Comparison of ENCODE assay signal across 24 mouse cellular contexts in the genomic region with DNA sequence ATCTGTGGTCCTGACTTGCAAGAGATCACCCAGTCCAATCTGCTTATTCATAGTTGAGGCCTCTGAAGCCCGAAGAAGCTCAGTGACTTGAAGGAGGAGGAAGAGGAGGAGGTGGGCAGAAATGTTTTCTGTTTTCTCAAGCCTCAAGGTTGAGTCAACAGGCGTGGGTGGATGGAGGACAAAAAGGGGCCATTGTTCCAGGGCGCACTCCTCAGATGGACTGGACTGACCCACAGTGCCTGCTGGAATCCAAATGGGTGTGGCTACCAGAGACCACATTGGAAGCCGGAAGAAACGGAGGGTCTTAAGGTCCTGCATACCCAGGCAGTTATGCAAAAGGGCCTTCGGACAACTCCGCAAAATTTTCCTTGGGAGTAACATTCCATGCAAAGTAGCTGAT.
A peak's percentile ranks its signal among the peaks of the same experiment; 100 is the strongest.
DNase-seq lines count a peak whose midpoint lies in the region; ATAC-seq and TF ChIP-seq lines count a peak whose summit lies in the region.
"Had no signal": no experiment of that assay in that cellular context is flagged by ENCODE, and none has a peak within 500 bp of the region (broad histone marks: within the 10 kb centered on the region; RNA-seq: fewer than 3 reads in every experiment).

No protein-coding gene starts in this region.

- no peaks in the 10 kb centered on the region for H3K9me3 ChIP-seq in limb, embryonic 14.5 days (ENCODE audit: control insufficient read depth, low read length)
- H3K9me3 ChIP-seq in limb, embryonic 10.5 days (replicated peaks): no peaks in the 10 kb centered on the region
- H3K9me3 ChIP-seq in midbrain, embryonic 14.5 days (ENCODE audit: control insufficient read depth, low read length): no peaks in the 10 kb centered on the region
- H3K9me3 ChIP-seq: embryonic facial prominence, embryonic 12.5 days; forebrain, embryonic 15.5 days; heart, embryonic 15.5 days had no signal

- H3K27ac ChIP-seq in limb, embryonic 14.5 days (replicated peaks; ENCODE audit: low read depth, low read length): 0 out of 2 replicates have a peak overlapping the region, but pooled peaks have one; percentile 26
- no peak overlapping the region for H3K27ac ChIP-seq in limb, embryonic 10.5 days
- H3K27ac ChIP-seq in midbrain, embryonic 14.5 days (replicated peaks; ENCODE audit: low read depth, low read length): no peak overlapping the region
- H3K27ac ChIP-seq: embryonic facial prominence, embryonic 12.5 days; heart, embryonic 15.5 days had no signal

- ATAC-seq in limb, embryonic 14.5 days (ENCODE audit: low FRiP score, low read depth): no peak
- no peak for ATAC-seq in midbrain, embryonic 14.5 days (ENCODE audit: low FRiP score, low TSS enrichment)
- ATAC-seq: activated CD4-positive, CD25-positive, alpha-beta regulatory T cell, adult 4 months; inflammation-experienced regulatory T-cells, adult 6 months; Patski had no signal

- 85% methylated on average over 7 of the region's 7 CpGs for WGBS in limb, embryonic 14.5 days
- 86% methylated on average over 7 of the region's 7 CpGs for WGBS in limb, embryonic 10.5 days
- 84% methylated on average over 7 of the region's 7 CpGs for WGBS in midbrain, embryonic 14.5 days

- DNase-seq in adrenal gland, postnatal 14 days: peak; percentile 9
- DNase-seq in adrenal gland, adult 18-20 months (ENCODE audit: low spot score in 2 of 2): no peak
- no peak for DNase-seq in limb, embryonic 14.5 days (ENCODE audit: low spot score)
- DNase-seq in limb, embryonic 10.5 days (ENCODE audit: low spot score): no peak
- DNase-seq in NIH3T3 (ENCODE audit: low read depth): peak; percentile 64
- peak; percentile 60 for DNase-seq in testis, postnatal 10 days (ENCODE audit: low spot score)
- no peak for DNase-seq in midbrain, embryonic 14.5 days
- no peak for DNase-seq in lung, postnatal 14 days
- DNase-seq: adrenal gland, adult 2 months; adrenal gland, postnatal 36 days; cerebellum, adult 2 months; cerebellum, postnatal 10 days; embryo, embryonic 11 days; gastrocnemius, postnatal 10 days; heart, postnatal 14 days; kidney, adult 11 months had no signal

- H3K4me2 ChIP-seq in limb, embryonic 14.5 days (replicated peaks; ENCODE audit: low read depth, low read length, severe bottlenecking): no peak overlapping the region
- no peak overlapping the region for H3K4me2 ChIP-seq in midbrain, embryonic 14.5 days (ENCODE audit: low read length)
- H3K4me2 ChIP-seq: embryonic facial prominence, embryonic 12.5 days; heart, embryonic 15.5 days had no signal

- no peaks in the 10 kb centered on the region for H3K36me3 ChIP-seq in limb, embryonic 14.5 days (ENCODE audit: control insufficient read depth, insufficient read depth, low read length)
- H3K36me3 ChIP-seq in limb, embryonic 10.5 days: no peaks in the 10 kb centered on the region
- no peaks in the 10 kb centered on the region for H3K36me3 ChIP-seq in midbrain, embryonic 14.5 days (ENCODE audit: control insufficient read depth, insufficient read depth, low read length)
- H3K36me3 ChIP-seq: embryonic facial prominence, embryonic 12.5 days; forebrain, embryonic 15.5 days; G1E; heart, embryonic 15.5 days had no signal

- no peak overlapping the region for H3K9ac ChIP-seq in limb, embryonic 14.5 days (ENCODE audit: low read depth, low read length, severe bottlenecking)
- no peak overlapping the region for H3K9ac ChIP-seq in midbrain, embryonic 14.5 days (replicated peaks; ENCODE audit: low read length)
- H3K9ac ChIP-seq: embryonic facial prominence, embryonic 12.5 days; forebrain, embryonic 15.5 days; heart, embryonic 15.5 days had no signal

- no peak overlapping the region for H3K4me3 ChIP-seq in limb, embryonic 14.5 days (replicated peaks; ENCODE audit: low read length)
- no peak overlapping the region for H3K4me3 ChIP-seq in limb, embryonic 10.5 days
- H3K4me3 ChIP-seq in midbrain, embryonic 14.5 days (replicated peaks; ENCODE audit: low read depth, low read length): no peak overlapping the region
- H3K4me3 ChIP-seq: embryonic facial prominence, embryonic 12.5 days; forebrain, embryonic 15.5 days; heart, embryonic 15.5 days had no signal

- no peak for TF ChIP-seq POLR2A in limb, embryonic 14.5 days (IDR thresholded peaks at IDR 0.05; ENCODE audit: borderline replicate concordance, extremely low read depth, insufficient read depth, insufficient read length)

- no peaks in the 10 kb centered on the region for H3K4me1 ChIP-seq in limb, embryonic 14.5 days (ENCODE audit: control insufficient read depth, insufficient read depth, low read length)
- peaks cover 6% of the 10 kb centered on the region for H3K4me1 ChIP-seq in limb, embryonic 10.5 days
- H3K4me1 ChIP-seq in midbrain, embryonic 14.5 days (ENCODE audit: control insufficient read depth, insufficient read depth, low read length): peaks cover 6% of the 10 kb centered on the region; the same call in 1 of the 2 replicates

- no peaks in the 10 kb centered on the region for H3K27me3 ChIP-seq in limb, embryonic 14.5 days (ENCODE audit: control insufficient read depth, insufficient read depth, low read length)
- no peaks in the 10 kb centered on the region for H3K27me3 ChIP-seq in limb, embryonic 10.5 days (ENCODE audit: low read depth, poor library complexity, severe bottlenecking)
- H3K27me3 ChIP-seq in midbrain, embryonic 14.5 days (ENCODE audit: control insufficient read depth, insufficient read depth, low read length): no peaks in the 10 kb centered on the region
- H3K27me3 ChIP-seq: CH12.LX; embryonic facial prominence, embryonic 12.5 days; forebrain, embryonic 15.5 days; heart, embryonic 15.5 days; Patski had no signal

Comparison
In these comparisons a context has a peak if more than half of its experiments do, and no peak if none do; other contexts are left out.
1. DNase-seq: peak in adrenal gland, postnatal 14 days (single experiment), NIH3T3 (single experiment) and testis, postnatal 10 days (single experiment); none in adrenal gland, adult 18-20 months (0 of 2), limb, embryonic 14.5 days (single experiment), limb, embryonic 10.5 days (single experiment), midbrain, embryonic 14.5 days (single experiment) and lung, postnatal 14 days (single experiment).